Mouse (Mus musculus) adrenal gland, postnatal 4 days (tissue): Measurements from ENCODE around the gene Echdc1. TPM values are rescaled to one million over a fixed set of nuclear protein-coding genes. Genes with fewer than 3 reads are reported as not detected.

Source experiments
- total RNA-seq, 2 experiments: library from RNA; stranded (reverse); gene quantifications; 2 replicates each; pipeline ENCODE4 v1.2.3; 2021

The Echdc1 gene
- total RNA-seq, 2 experiments from 2014 or later = 34.7 to 36.5 TPM

Other genes with a start within 250 kb of the Echdc1 start
- 10 to 100 TPM; 11.4 to 13.5 TPM for gene Soga3, start 169.3 kb upstream of the Echdc1 start, total RNA-seq
- 1 to 10 TPM in 1 of 2 experiments, not detected in 1; 2.4 TPM for gene Gm49353, start 114.2 kb upstream of the Echdc1 start, total RNA-seq
- gene 9330159F19Rik, start 101.6 kb upstream of the Echdc1 start, total RNA-seq = 1 to 10 TPM; 4.7 to 5.5 TPM
- 10 to 100 TPM; 56.8 to 62.1 TPM for gene Rnf146, start 49.3 kb downstream of the Echdc1 start, total RNA-seq
- gene Rspo3, start 222.7 kb downstream of the Echdc1 start, total RNA-seq = 10 to 100 TPM; 13.0 to 13.2 TPM